Mouse (Mus musculus) skeletal muscle tissue, postnatal 0 days (tissue): Measurements from ENCODE around the gene Olfr1042. TPM values are rescaled to one million over a fixed set of nuclear protein-coding genes. Genes with fewer than 3 reads are reported as not detected.

Experiments
- polyA plus RNA-seq: library from polyadenylated mRNA; unstranded; fragments of >200 nt; fragmentation: Nextera tagmentation; extraction: Ambion mirVana; gene quantifications from 2 replicates; pipeline ENCODE4 v1.2.1, GENCODE M21; 2015

Olfr1042 gene
- polyA plus RNA-seq = not detected in 2 replicates

GRCm38 (mm10) chr2:86161738-86162137 lies at the start of gene Olfr1042:
Gene Olfr1042 (minus strand): TSS chr2:86161838.

GRCm38 (mm10) chr2:86202909-86203308 lies 41.3 kb upstream of the Olfr1042 start, which contains the start of gene Olfr1045:
Gene Olfr1045 (minus strand): TSS chr2:86203009.

GRCm38 (mm10) chr2:86185583-86185982 lies 23.9 kb upstream of the Olfr1042 start, which contains the start of gene Olfr52:
Gene Olfr52 (minus strand): TSS chr2:86185683.

GRCm38 (mm10) chr2:86177720-86178119 lies 16.1 kb upstream of the Olfr1042 start, which contains the start of gene Olfr1044:
Gene Olfr1044 (minus strand): TSS chr2:86177820.

GRCm38 (mm10) chr2:86167422-86167821 lies 5.8 kb upstream of the Olfr1042 start, which contains the start of gene Olfr1043:
Gene Olfr1043 (minus strand): TSS chr2:86167522.

GRCm38 (mm10) chr2:86146632-86147031 lies 15.0 kb downstream of the Olfr1042 start, which contains the start of gene Olfr1040:
Gene Olfr1040 (minus strand): TSS chr2:86146732.

GRCm38 (mm10) chr2:86135828-86136227 lies 25.8 kb downstream of the Olfr1042 start, which contains the start of gene Olfr1039:
Gene Olfr1039 (minus strand): TSS chr2:86135928.

Other genes with a start within 250 kb of the Olfr1042 start
- gene Olfr1025-ps1, start 246.6 kb downstream of the Olfr1042 start, polyA plus RNA-seq = not detected in 2 replicates
- not detected in 2 replicates for gene Olfr1026, start 240.3 kb downstream of the Olfr1042 start, polyA plus RNA-seq
- gene Olfr1028, start 211.4 kb downstream of the Olfr1042 start, polyA plus RNA-seq = not detected in 2 replicates
- gene Olfr1029, start 187.9 kb downstream of the Olfr1042 start, polyA plus RNA-seq = not detected in 2 replicates
- gene Olfr1030, start 182.6 kb downstream of the Olfr1042 start, polyA plus RNA-seq = not detected in 2 replicates
- not detected in 2 replicates for gene Olfr1031, start 171.5 kb downstream of the Olfr1042 start, polyA plus RNA-seq
- not detected in 2 replicates for gene Olfr1032, start 156.3 kb downstream of the Olfr1042 start, polyA plus RNA-seq
- gene Olfr1033, start 141.2 kb downstream of the Olfr1042 start, polyA plus RNA-seq = 0.53 and 2.5 TPM in 2 replicates
- not detected in 2 replicates for gene Olfr1034, start 116.0 kb downstream of the Olfr1042 start, polyA plus RNA-seq
- gene Olfr1036, start 87.8 kb downstream of the Olfr1042 start, polyA plus RNA-seq = not detected in 2 replicates
- gene Olfr1037, start 74.5 kb downstream of the Olfr1042 start, polyA plus RNA-seq = not detected in 2 replicates
- not detected in 2 replicates for gene Olfr1039, start 25.9 kb downstream of the Olfr1042 start, polyA plus RNA-seq
- gene Olfr1040, start 15.1 kb downstream of the Olfr1042 start, polyA plus RNA-seq = not detected in 2 replicates
- gene Olfr1043, start 5.7 kb upstream of the Olfr1042 start, polyA plus RNA-seq = not detected in 2 replicates
- not detected in 2 replicates for gene Olfr1044, start 16.0 kb upstream of the Olfr1042 start, polyA plus RNA-seq
- not detected in 2 replicates for gene Olfr52, start 23.8 kb upstream of the Olfr1042 start, polyA plus RNA-seq
- gene Olfr1045, start 41.2 kb upstream of the Olfr1042 start, polyA plus RNA-seq = not detected in 2 replicates
- gene Olfr1046, start 57.5 kb upstream of the Olfr1042 start, polyA plus RNA-seq = not detected in 2 replicates
- gene Olfr1047, start 69.6 kb upstream of the Olfr1042 start, polyA plus RNA-seq = not detected in 2 replicates
- not detected in 2 replicates for gene Olfr1048, start 78.5 kb upstream of the Olfr1042 start, polyA plus RNA-seq
- not detected in 2 replicates for gene Olfr1049, start 96.5 kb upstream of the Olfr1042 start, polyA plus RNA-seq
- gene Olfr1051, start 117.2 kb upstream of the Olfr1042 start, polyA plus RNA-seq = not detected in 2 replicates
- not detected in 2 replicates for gene Olfr1052, start 130.6 kb upstream of the Olfr1042 start, polyA plus RNA-seq
- gene Olfr1053, start 153.4 kb upstream of the Olfr1042 start, polyA plus RNA-seq = not detected in 2 replicates
- not detected in 2 replicates for gene Olfr1054, start 173.6 kb upstream of the Olfr1042 start, polyA plus RNA-seq
- not detected in 2 replicates for gene Olfr1055, start 188.4 kb upstream of the Olfr1042 start, polyA plus RNA-seq
- gene Olfr1056, start 200.6 kb upstream of the Olfr1042 start, polyA plus RNA-seq = not detected in 2 replicates
- gene Olfr1057, start 216.6 kb upstream of the Olfr1042 start, polyA plus RNA-seq = not detected in 2 replicates
- not detected in 2 replicates for gene Olfr1058, start 226.7 kb upstream of the Olfr1042 start, polyA plus RNA-seq